Mouse (Mus musculus): ENCODE results near the gene Mdga2.

DNA sequence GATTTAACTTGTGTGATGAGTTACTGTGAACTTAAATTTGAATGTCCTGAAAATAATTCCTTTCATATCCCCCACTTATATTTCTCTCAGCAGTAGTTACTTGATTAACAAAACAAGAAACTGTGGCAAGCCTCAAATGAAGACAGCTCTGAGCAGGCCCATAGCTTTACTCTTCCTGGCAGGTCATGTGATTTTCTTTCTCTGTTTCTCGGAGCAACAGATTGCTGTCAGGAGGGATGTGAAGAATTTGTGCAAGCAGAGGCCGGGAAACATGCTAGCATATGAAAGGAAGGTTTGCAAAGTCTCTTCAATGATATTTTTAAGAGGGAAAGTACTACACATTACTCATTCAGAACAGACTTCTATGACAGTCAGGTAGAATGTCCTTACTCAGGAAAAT, 697.4 kb downstream of the Mdga2 start:
- TF ChIP-seq EP300 (IDR thresholded peaks at IDR 0.05; ENCODE audit: low read depth): no peak
- no peak for TF ChIP-seq CTCF (IDR thresholded peaks at IDR 0.05; ENCODE audit: low read depth)

Measured in liver, postnatal 0 days (tissue).